Mouse (Mus musculus) c-Kit-negative CD71-positive TER-119-positive erythroid progenitor cells, embryonic 14.5 days (primary cell): ENCODE data around the gene Gpsm3.

ENCODE experiments used
- DNase-seq: peaks from one replicate; pipeline ENCODE4 v3.0.0-alpha.2; 2013; ENCODE audit warnings: low read depth, low spot score

The Gpsm3 gene

GRCm38 (mm10) chr17:34603375-34604060 lies 13.9 kb downstream of the Gpsm3 start, which contains the start of gene Rnf5:
Gene Rnf5, minus strand, starts transcription at chr17:34603690.
- DNase-seq: peak; percentile 100

- peak; percentile 97 for DNase-seq
Observed at GRCm38 (mm10) chr17:34604061-34604508, 14.5 kb downstream of the Gpsm3 start, which contains the start of gene Agpat1. Gene Agpat1, plus strand, starts transcription at chr17:34604262.

DNA sequence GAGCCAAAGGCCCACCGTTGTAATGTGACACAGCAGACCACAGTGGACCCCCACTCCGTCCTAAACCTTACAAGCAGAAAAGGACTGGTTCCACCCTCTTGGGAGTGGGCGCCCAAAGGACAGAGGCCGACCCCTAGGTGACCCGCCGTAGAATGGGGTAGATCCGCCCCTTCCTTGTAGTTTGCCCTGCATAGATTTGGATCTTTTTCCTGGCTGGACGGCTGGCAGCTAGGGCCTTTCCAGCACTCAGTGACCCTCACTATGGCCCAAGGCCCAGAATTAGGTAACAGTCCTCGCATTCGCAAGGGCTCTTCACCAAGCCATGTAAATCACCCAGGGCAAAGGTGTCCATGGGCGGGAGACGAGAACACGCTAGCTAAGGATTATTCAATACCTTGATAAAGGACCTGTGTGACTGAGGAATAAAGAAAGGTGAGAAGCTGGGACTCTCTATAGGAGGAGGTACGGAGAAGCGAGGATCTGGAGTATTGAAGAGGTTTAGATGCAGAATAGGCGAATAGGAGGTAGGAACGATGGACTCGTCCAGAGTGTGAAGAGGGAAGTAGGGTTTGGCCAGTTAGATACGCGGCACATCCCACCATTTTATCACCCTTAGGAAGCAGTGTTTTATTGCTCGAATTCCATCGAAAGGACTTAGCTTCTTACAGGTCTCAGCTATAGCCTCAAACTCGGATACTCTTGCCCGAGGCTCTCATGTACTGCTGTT lies 15.1 kb downstream of the Gpsm3 start:
- no peak for DNase-seq

GRCm38 (mm10) chr17:34605609-34606008 lies 16.0 kb downstream of the Gpsm3 start:
- peak; percentile 67 for DNase-seq

- no peak for DNase-seq
Observed at GRCm38 (mm10) chr17:34606186-34607039, 16.8 kb downstream of the Gpsm3 start.

- no peak for DNase-seq
Observed at GRCm38 (mm10) chr17:34607997-34608396, 18.4 kb downstream of the Gpsm3 start.

- no peak for DNase-seq
Observed at GRCm38 (mm10) chr17:34611050-34611449, 21.4 kb downstream of the Gpsm3 start.

DNA sequence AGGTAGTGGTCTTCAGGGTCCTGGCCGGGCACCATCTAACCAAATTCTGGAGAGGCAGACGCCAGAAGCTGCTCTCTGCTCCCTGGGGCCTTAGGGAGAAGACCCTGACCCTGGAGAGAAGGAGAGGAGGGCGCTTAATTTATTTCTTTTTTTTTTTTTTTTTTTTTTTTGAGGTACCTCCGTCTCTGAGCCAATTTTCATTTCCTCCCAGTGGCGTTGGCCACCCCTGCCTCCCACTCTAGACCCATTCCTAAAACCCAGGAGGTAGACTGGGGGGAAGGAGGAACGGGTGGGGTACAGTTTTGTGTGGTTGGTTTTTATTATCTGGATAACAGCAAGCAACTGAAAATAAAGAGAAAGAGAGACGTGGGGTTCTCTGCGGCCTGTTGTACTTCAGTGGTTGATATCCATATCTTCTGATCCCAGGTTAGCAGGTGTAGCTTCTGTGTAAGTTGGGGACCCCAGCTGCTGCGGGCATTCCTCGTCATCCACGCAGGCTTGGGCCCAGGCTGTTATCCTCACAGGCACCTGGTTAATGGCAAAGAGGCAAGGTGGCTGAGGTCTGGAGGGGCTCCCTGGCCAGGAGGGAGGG lies 23.5 kb downstream of the Gpsm3 start:
- no peak for DNase-seq

- no peak for DNase-seq
Observed at GRCm38 (mm10) chr17:34613830-34614229, 24.2 kb downstream of the Gpsm3 start.

- DNase-seq: no peak
Observed at GRCm38 (mm10) chr17:34615871-34616270, 26.3 kb downstream of the Gpsm3 start, which contains the start of gene Egfl8. Gene Egfl8, minus strand, starts transcription at chr17:34615971.

GRCm38 (mm10) chr17:34618999-34619398 lies 29.4 kb downstream of the Gpsm3 start:
- DNase-seq: peak; percentile 65

DNA sequence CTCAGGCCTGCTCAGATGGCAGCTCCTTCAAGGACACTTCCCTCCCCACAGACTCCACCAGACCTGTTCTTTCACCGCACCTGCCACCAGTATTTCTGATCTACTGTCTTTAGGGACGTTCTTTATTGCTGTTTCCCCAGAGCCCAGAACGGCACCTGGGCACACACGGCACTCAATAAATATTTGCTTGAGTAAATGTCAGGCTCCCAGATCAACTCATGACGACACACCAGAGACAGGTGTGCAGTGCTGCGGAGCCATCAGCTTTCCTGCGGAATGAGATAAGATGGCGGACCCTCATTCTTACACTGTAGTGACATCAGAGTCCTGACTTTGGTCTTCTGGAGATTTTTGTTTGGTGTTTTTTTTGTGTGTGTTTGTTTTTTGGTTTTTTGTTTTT lies 31.4 kb downstream of the Gpsm3 start:
- no peak for DNase-seq

DNA sequence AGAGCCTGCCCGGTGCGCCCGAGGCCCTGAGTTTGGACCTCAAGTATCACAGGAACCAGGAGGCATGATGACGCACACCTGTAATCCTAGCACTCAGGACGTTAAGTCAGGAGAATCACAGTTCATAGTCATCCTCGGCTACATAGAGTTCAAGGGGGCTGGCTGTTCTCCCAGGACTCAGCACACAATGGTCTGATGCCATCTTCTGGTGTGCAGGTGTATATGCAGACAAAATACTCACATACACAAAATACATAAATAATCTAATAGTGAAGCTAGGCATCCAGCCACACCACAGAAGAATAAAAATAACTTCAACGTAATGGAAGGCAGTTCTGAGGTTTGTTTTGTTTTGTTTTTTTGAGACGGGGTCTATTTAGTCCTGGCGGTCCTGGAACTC lies 33.6 kb downstream of the Gpsm3 start:
- no peak for DNase-seq

GRCm38 (mm10) chr17:34624981-34625380 lies 35.4 kb downstream of the Gpsm3 start:
- DNase-seq: no peak

- DNase-seq: no peak
Observed at GRCm38 (mm10) chr17:34626062-34626772, 36.6 kb downstream of the Gpsm3 start.

DNA sequence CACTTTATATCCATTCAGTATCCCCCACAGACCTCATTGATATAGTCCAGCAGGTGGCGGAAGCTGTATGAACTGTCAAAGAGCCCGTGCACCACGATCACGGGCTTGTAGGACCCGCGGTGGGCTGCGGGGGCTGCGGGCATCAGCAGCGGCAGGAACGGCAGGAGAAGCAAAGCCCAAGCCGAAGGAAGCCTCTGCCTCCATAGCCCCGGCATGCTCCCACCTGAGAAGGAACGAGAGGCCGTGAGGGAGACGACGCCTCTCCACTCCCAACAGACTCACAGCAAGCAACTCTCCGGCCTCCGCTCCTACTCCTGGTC lies 37.1 kb downstream of the Gpsm3 start:
- DNase-seq: no peak

- no peak for DNase-seq
Observed at GRCm38 (mm10) chr17:34627093-34627942, 37.7 kb downstream of the Gpsm3 start.

GRCm38 (mm10) chr17:34627943-34628643 lies 38.5 kb downstream of the Gpsm3 start, which contains the start of gene Ppt2:
Gene Ppt2, minus strand, starts transcription at chr17:34628510.
- no peak for DNase-seq

DNA sequence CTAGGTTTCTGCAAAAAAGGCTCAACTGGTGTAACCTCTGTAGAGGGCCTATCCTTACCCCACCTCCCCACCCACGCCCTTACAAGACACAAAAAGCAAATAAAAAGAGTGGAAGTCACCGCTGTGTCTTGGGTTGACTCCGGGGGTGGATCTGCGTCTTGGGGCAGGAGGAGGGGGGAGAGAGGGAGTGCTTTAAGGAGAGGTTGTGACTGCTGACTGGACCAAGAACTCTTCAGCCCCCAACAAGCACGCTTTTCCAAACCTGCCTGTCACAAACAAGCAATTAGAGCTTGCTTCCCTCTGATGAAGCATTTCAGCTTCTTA lies 39.0 kb downstream of the Gpsm3 start:
- DNase-seq: no peak
